Mouse (Mus musculus): ENCODE data around the gene Hhatl.

Gene Hhatl

GRCm38 (mm10) chr9:121791757-121792521, at the start of gene Hhatl:
Hhatl (minus strand) TSS chr9:121792507.
- peak; percentile 28 to 51 for DNase-seq

GRCm38 (mm10) chr9:121839622-121839965, 47.3 kb upstream of the Hhatl start:
- DNase-seq, result no peak

GRCm38 (mm10) chr9:121838829-121839621, 46.7 kb upstream of the Hhatl start, which contains the start of gene Ccdc13:
Ccdc13 (minus strand) TSS chr9:121839461.
- peak; percentile 92 for DNase-seq

GRCm38 (mm10) chr9:121838008-121838407, 45.7 kb upstream of the Hhatl start:
- no peak for DNase-seq

GRCm38 (mm10) chr9:121833825-121834224, 41.5 kb upstream of the Hhatl start:
- DNase-seq, result no peak

DNA sequence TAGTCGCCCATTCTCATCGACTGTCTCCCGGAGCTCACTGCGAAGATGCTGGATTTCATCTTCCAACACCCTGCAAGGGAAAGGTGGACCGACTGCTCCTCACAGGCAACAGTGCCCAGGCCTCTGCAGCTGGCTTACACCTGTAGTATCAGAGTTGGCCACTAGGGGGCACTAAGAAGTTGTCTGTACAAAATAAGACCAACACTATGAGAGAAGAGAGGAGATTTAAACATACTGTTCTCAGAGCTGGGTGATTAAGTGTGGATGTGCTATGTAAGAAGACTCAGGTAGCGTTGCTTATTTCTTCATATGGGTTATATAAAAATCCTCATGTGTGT, 38.6 kb upstream of the Hhatl start:
- DNase-seq, result peak; percentile 85 to 86

DNA sequence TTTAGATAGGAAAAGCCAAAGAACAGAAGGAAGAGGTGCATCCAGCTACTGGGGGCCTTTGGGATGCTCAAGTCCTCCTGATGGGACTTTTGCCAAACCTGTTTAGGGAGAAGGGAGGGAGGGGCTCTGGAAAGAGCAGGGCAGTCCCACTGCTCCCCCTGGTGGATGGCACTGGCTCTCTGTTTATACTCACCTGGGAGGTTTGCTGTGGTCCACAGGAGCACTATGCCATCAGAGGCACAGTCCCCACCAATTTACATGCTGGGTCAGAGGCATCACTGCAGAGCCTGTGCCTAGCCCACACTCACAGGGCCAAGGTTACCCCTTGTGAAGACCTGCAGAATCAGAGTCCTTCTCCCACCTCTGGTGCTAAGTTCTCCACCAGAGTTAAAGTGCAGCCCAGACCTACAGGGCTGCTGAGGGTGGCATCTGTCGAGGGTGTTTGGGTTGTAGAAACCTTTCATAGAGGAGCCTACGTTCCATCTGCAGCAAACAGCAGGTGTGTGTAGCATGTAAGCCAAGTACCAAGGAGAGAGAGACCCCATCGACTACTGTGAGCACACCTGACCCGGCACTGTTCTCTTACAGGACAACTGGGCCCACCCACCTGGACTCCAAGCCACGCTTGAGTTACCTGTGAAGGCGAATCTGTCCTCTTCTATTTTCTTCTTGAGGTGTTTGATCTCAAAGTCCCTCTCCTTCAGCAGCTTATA, 38.1 kb upstream of the Hhatl start:
- DNase-seq, result peak; percentile 65 to 67

DNA sequence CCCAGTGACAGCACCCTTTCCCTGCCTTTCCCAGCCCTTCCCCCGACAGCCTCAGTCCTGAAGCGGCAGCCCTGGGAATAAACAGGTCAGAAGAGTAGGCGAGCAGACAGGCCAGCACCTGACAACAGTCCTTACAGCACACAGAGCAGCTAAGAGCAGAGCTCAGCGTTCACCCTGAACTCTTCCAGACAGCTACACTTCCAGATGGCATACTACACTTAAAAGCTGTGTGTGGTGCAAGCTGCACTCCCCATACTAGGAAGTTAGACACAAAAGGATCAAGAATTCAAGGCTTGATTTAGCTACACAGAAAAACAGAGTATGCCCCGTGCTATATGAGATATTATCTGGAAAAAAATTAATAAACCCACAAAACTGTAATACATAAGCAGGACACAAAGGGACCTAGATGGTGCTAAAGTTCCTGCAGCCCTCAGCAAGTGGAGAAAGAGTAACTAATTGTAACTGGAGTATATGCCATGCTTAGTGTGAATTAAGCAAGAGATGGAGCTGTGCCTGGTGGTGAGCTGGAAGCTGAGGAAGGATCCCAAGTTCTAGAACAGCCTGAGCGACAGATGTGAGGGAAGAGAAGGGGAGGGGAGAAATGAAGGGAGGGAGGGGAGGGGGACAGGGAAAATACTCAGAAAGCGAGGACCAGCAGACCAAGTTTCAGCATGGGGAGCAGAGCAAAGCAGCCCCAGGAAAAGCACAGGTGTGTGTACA, 37.1 kb upstream of the Hhatl start:
- DNase-seq, result no peak

- DNase-seq, result no peak
Observed at GRCm38 (mm10) chr9:121828314-121828713, 36.0 kb upstream of the Hhatl start.

- no peak for DNase-seq
Observed at GRCm38 (mm10) chr9:121826356-121826755, 34.0 kb upstream of the Hhatl start.

DNA sequence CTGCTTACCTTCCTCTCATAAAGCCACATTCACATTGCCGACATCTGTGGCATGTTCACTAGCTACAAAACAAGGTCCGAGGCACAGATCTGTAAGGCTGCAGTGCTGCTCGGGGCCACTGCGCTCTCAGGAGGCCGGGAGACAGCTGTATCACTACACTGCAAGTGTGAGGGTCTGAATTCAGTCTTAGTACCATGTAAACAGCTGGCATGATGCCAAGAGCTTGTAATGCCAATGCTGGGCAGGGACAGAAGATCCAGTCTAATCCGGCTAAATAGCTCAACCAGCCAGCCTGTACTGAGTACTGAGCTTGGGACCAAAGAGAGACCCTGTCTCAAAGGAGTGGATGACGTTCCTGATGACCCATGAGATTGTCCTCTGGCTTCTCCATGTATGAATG, 31.7 kb upstream of the Hhatl start:
- DNase-seq, result no peak

DNA sequence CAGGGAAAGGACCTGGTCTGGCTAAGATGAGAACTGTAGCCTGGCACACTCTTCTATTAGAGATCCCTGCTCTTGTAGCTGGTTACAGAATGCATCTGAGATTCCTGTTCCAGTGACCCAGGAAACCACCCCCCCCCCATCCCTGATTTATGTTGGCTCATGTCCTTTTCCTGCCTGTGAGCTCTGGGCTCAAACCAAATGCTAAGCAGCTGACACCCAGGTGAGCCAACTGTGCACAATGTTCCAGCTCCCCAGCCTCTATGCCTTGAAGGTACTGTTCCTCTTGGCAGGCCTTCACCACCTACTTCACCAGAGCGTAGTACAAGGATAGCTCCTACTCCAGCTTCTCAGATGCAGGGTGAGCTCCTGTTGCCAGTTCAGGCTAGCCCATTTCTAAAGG, 30.7 kb upstream of the Hhatl start:
- DNase-seq, result no peak

- DNase-seq, result no peak
Observed at GRCm38 (mm10) chr9:121822585-121822991, 30.3 kb upstream of the Hhatl start.

DNA sequence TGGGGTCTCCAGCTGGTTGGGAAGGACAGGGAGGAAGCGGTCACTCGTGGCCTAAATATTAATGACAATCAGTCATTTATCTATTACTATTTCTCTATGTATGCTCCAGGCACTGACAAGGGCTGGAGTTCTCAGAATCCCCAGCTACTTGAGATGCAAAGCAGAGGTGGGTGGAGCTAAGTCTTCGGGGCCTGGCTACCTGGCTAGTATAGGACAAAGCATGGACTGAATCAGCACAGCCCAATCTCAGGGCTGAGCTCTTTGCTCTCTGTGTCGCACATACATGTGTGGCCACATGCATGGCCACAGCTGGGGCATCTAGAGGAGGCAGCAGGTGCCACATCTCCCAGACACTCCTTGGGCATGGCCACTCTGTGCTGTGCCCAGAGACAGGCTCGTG, 28.5 kb upstream of the Hhatl start:
- DNase-seq, result no peak

- no peak for DNase-seq
Observed at GRCm38 (mm10) chr9:121819771-121820471, 27.6 kb upstream of the Hhatl start.

DNA sequence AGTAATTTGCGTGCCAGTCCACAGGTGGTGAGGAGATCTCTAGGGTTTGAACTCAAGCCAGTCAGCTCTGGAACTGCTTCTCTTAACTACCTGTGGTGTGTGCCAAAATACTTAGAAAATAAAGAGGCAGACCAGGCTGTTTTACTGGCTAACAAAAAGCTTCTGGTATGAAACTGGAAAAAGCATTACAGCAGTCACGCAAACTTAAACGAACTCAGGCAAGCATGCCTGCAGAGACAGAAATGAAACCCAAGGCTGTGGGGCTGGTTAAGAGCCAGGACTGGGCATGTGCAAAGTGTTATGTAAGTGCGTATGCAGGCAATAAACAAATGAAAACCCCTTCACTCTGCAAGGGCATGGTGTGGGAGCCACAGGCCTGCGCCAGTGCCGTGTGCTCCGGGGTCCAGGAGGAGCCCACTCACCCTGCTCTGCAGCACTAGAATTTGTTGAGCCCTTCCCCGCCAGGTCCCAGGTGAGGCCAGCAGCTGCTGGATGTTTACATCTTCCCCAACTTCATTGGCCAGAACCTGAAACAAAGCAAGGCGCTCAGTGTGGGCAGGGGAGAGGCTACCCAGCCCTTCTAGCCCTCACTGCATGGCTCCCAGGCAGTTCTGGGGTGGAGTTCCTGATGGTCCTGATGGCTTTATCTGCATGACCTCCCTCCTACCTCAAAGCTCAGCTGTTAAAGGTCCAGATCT, 26.9 kb upstream of the Hhatl start:
- DNase-seq, result no peak

DNA sequence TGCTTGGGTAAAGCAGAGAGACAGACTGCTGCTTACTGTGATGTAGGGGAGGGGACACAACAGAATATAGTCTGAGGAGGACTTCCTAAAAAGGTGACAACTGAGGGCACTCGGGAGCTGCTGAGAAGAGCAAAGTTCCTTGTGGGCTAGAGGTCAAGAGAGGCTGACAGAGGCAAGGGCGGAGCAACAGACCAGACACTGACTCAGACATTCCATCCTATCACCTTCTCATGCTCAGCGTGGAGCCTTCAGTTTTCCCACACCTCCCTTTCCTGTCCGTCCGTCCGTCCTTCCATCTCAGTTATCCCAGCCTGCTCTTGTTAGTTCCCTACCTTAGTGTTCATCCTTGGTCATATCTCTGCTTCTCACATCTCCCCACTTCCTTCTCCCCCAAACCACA, 22.9 kb upstream of the Hhatl start:
- no peak for DNase-seq

GRCm38 (mm10) chr9:121810081-121810821, 17.9 kb upstream of the Hhatl start:
- no peak for DNase-seq

DNA sequence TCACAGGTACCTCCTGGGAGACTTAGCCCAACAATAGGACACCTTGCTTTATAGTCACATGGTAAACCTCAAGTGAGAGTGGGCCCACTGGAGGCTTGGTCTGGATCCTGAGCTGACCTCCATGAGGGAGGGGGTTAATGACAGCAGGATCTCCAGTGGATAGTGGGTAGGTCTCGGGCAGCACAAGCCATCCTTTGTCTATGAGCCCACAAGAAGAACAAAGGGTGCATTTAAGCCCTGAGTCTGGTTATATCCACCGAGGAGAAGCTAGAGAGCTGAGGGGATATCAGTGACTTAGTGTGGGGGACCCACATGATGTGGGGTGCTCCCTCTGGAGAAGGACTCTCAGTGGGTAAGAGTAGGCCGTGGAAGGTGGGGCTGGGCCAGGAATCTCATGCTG, 16.2 kb upstream of the Hhatl start:
- DNase-seq, result no peak

DNA sequence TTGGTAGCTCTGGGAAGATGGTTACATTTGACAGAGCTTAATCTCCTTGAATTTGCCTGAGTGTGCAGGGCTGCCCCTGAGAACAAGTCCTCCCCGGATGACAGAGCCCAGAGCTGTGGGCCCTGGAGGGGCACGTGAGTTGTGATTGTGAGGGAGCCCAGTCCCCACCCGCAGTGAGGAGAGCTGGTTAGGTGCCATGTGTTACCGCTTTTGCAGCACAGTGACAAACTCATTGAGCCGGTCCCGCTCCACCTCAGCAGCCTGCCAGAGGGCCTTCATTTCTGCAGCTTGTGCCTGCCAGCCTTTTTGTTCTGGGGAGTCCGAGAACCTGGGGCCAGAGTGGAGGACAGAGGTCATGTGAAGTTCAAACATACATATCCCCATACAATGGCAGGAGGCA, 15.6 kb upstream of the Hhatl start:
- no peak for DNase-seq

DNA sequence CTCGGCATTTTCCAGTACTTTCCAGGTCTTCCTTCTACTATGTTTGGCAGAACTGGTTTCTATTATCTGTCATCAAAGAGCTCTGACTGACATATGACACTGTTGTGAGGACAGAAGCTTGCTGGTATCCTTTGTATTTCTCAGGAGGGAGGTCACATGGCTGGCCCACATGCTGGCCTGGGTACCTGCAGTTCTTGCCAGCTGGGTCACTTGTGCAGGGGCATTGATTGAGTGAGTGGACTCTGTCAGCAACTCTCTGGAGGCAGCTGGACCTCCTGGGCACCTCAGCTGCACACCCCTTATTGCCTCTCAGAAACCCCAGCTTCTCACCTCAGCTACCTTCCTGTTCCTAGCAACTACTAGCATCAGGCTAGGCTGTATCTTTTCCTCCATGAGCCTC, 15.2 kb upstream of the Hhatl start:
- DNase-seq, result no peak

Measured in kidney, postnatal 4 days (tissue).